Mouse (Mus musculus): ENCODE data around the gene Olfr1493-ps1. TPM values are rescaled to one million over a fixed set of nuclear protein-coding genes. Genes with fewer than 3 reads are reported as not detected.

The Olfr1493-ps1 gene
- polyA plus RNA-seq (2012; rRNA removed; ENCODE audit: low replicate concordance), result not detected in 2 replicates

GRCm38 (mm10) chr19:13722978-13723377 lies at the start of gene Olfr1493-ps1:
Gene Olfr1493-ps1, plus strand, starts transcription at chr19:13723278.

GRCm38 (mm10) chr19:13696968-13697367 lies 26.1 kb upstream of the Olfr1493-ps1 start, which contains the start of gene Olfr1491:
Gene Olfr1491, plus strand, starts transcription at chr19:13697268.

GRCm38 (mm10) chr19:13739428-13739827 lies 16.4 kb downstream of the Olfr1493-ps1 start, which contains the start of gene Olfr1494:
Gene Olfr1494, plus strand, starts transcription at chr19:13739728.

DNA sequence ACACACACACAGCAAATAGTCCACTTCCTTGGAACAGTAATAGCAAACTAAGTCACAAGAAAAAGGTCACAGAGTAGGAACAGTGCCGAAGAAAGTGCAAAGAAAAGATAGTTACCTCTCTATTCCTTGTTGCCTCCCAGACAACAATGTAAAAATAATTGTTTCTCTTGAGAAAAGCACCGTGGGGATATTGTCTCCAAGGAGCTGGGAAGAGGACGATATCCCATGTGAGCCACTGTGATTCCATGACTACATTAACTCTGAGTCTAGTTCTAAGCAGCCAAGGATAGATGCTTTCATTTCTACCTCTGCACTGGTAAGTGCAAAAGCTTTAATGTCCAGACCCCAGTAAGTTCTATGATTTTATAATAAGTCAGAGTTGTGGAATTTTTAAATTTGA lies 41.2 kb downstream of the Olfr1493-ps1 start, which contains the start of gene Olfr1495:
TSS of gene Olfr1495 (plus strand) at position 301 of the 400 bp plus-strand sequence.

DNA sequence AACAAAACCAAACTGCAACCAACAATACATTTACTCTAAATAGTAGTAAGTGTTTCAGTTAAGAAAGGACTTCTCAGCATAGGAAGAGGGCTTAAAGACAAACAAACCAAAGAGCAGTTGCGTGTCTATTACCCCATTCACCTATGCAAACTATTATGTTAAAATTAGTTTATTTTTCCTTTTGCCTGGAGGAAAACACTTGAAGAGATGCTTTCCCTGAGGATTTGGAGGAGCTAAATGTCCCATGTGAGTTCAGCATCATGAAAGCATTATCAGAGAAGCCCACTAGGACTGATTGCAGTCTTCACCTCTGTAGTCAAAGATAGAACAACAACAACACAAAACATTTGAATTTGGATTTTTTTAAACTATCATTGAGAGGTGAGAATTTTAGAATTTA lies 54.5 kb downstream of the Olfr1493-ps1 start, which contains the start of gene Olfr1496:
TSS of gene Olfr1496 (plus strand) at position 301 of the 400 bp plus-strand sequence.

Other genes starting within 250 kb of the Olfr1493-ps1 start
- not detected in 2 replicates for gene Olfr1475, start 243.1 kb upstream of the Olfr1493-ps1 start, polyA plus RNA-seq (2012; rRNA removed; ENCODE audit: low replicate concordance)
- gene Olfr1477, start 222.7 kb upstream of the Olfr1493-ps1 start, polyA plus RNA-seq (2012; rRNA removed; ENCODE audit: low replicate concordance), result not detected in 2 replicates
- gene Olfr1480, start 195.4 kb upstream of the Olfr1493-ps1 start, polyA plus RNA-seq (2012; rRNA removed; ENCODE audit: low replicate concordance), result not detected in 2 replicates
- gene Olfr1484, start 139.8 kb upstream of the Olfr1493-ps1 start, polyA plus RNA-seq (2012; rRNA removed; ENCODE audit: low replicate concordance), result not detected in 2 replicates
- not detected in 2 replicates for gene Olfr1487, start 105.9 kb upstream of the Olfr1493-ps1 start, polyA plus RNA-seq (2012; rRNA removed; ENCODE audit: low replicate concordance)
- gene Olfr1489, start 91.7 kb upstream of the Olfr1493-ps1 start, polyA plus RNA-seq (2012; rRNA removed; ENCODE audit: low replicate concordance), result not detected in 2 replicates
- not detected in 2 replicates for gene Olfr1490, start 72.2 kb upstream of the Olfr1493-ps1 start, polyA plus RNA-seq (2012; rRNA removed; ENCODE audit: low replicate concordance)
- not detected in 2 replicates for gene Olfr1491, start 26.0 kb upstream of the Olfr1493-ps1 start, polyA plus RNA-seq (2012; rRNA removed; ENCODE audit: low replicate concordance)
- not detected in 2 replicates for gene Olfr1494, start 16.4 kb downstream of the Olfr1493-ps1 start, polyA plus RNA-seq (2012; rRNA removed; ENCODE audit: low replicate concordance)
- gene Olfr1495, start 41.3 kb downstream of the Olfr1493-ps1 start, polyA plus RNA-seq (2012; rRNA removed; ENCODE audit: low replicate concordance), result not detected in 2 replicates
- gene Olfr1496, start 54.6 kb downstream of the Olfr1493-ps1 start, polyA plus RNA-seq (2012; rRNA removed; ENCODE audit: low replicate concordance), result not detected in 2 replicates
- gene Olfr1497, start 74.9 kb downstream of the Olfr1493-ps1 start, polyA plus RNA-seq (2012; rRNA removed; ENCODE audit: low replicate concordance), result not detected in 2 replicates
- not detected in 2 replicates for gene Olfr1499, start 96.2 kb downstream of the Olfr1493-ps1 start, polyA plus RNA-seq (2012; rRNA removed; ENCODE audit: low replicate concordance)
- not detected in 2 replicates for gene Olfr1500, start 107.2 kb downstream of the Olfr1493-ps1 start, polyA plus RNA-seq (2012; rRNA removed; ENCODE audit: low replicate concordance)
- not detected in 2 replicates for gene Olfr1501, start 127.4 kb downstream of the Olfr1493-ps1 start, polyA plus RNA-seq (2012; rRNA removed; ENCODE audit: low replicate concordance)
- gene Olfr1502, start 138.5 kb downstream of the Olfr1493-ps1 start, polyA plus RNA-seq (2012; rRNA removed; ENCODE audit: low replicate concordance), result not detected in 2 replicates
- gene Olfr1504, start 174.7 kb downstream of the Olfr1493-ps1 start, polyA plus RNA-seq (2012; rRNA removed; ENCODE audit: low replicate concordance), result not detected in 2 replicates
- not detected in 2 replicates for gene Olfr1505, start 190.3 kb downstream of the Olfr1493-ps1 start, polyA plus RNA-seq (2012; rRNA removed; ENCODE audit: low replicate concordance)